Mouse (Mus musculus): ENCODE results near the gene Mrpl47. TPM values are rescaled to one million over a fixed set of nuclear protein-coding genes. Genes with fewer than 3 reads are reported as not detected.
"Not testable (repeated sequence)": the region's sequence is repeated elsewhere in the genome, so short reads cannot be mapped to it uniquely, and the experiment has no call there.

The Mrpl47 gene
- total and polyA plus RNA-seq, 3 experiments, result 32.5 to 56.2 (median 48.8) TPM

- Histone ChIP-seq H3K79me2 (replicated peaks; ENCODE audit: control insufficient read depth, extremely low read depth, insufficient read depth, poor library complexity, severe bottlenecking) (no peaks in the 10 kb centered on the region), H3K4me3 (replicated peaks in 1 of 3; ENCODE audit: low read depth in 2 of 3, low read length in 2 of 3, poor library complexity in 1 of 3) (no peak overlapping the region), H3K4me1 (ENCODE audit: control insufficient read depth in 1 of 2, insufficient read depth in 2 of 2) (no peaks in the 10 kb centered on the region), H3K9me3 (replicated peaks; ENCODE audit: low read length) (no peaks in the 10 kb centered on the region), H3K27me3 (replicated peaks) (no peaks in the 10 kb centered on the region), H3K9ac (ENCODE audit: insufficient read depth, low read depth) (no peak overlapping the region), H3K27ac (ENCODE audit: insufficient read depth, low read depth) (no peak overlapping the region), H3K4me2 (ENCODE audit: insufficient read depth, low read depth, poor library complexity, severe bottlenecking) (no peak overlapping the region), H3K36me3 (replicated peaks in 1 of 2; ENCODE audit: control insufficient read depth in 1 of 2, insufficient read depth in 1 of 2, low read length in 1 of 2) (peaks cover 30 to 60% of the 10 kb centered on the region in 2 experiments)
- in situ Hi-C loops (cut with MboI; ENCODE audit: low pct_ligation_motif_present, low pct_unique_long_range_greater_than_20kb, low sequenced_read_pairs) (no loop called here), dilution Hi-C loops (cut with MboI; ENCODE audit: extremely low pct_ligation_motif_present, extremely low pct_unique_long_range_greater_than_20kb, low sequenced_read_pairs) (no loop called here)
- TF ChIP-seq SMC3 (IDR thresholded peaks at IDR 0.05; ENCODE audit: low read depth, low read length) (no peak), USF1 (IDR thresholded peaks at IDR 0.05; ENCODE audit: low read depth, low read length) (no peak), E2F4 (IDR thresholded peaks at IDR 0.05; ENCODE audit: insufficient replicate concordance, low read depth, low read length) (no peak), UBTF (IDR thresholded peaks at IDR 0.05; ENCODE audit: low read depth, low read length) (no peak), TCF12 (IDR thresholded peaks at IDR 0.05; ENCODE audit: low read depth, low read length) (no peak), JUND (conservative IDR thresholded peaks at IDR 0.05; ENCODE audit: low read depth, low read length) (no peak)
- no peak for DNase-seq (ENCODE audit: extremely low read depth)
These were observed 17.0 kb upstream of the Mrpl47 start for GRCm38 (mm10) chr3:32754384-32754915.

GRCm38 (mm10) chr3:32749820-32750579, 12.6 kb upstream of the Mrpl47 start:
- H3K9ac ChIP-seq (ENCODE audit: insufficient read depth, low read depth), result no peak overlapping the region
- no peak overlapping the region for H3K27ac ChIP-seq (ENCODE audit: insufficient read depth, low read depth)
- no peaks in the 10 kb centered on the region for H3K4me1 ChIP-seq (ENCODE audit: control insufficient read depth in 1 of 2, insufficient read depth in 2 of 2)
- no peak overlapping the region for H3K4me2 ChIP-seq (ENCODE audit: insufficient read depth, low read depth, poor library complexity, severe bottlenecking)
- H3K27me3 ChIP-seq (replicated peaks), result no peaks in the 10 kb centered on the region
- in situ Hi-C loops (cut with MboI; ENCODE audit: low pct_ligation_motif_present, low pct_unique_long_range_greater_than_20kb, low sequenced_read_pairs) (no loop called here), dilution Hi-C loops (cut with MboI; ENCODE audit: extremely low pct_ligation_motif_present, extremely low pct_unique_long_range_greater_than_20kb, low sequenced_read_pairs) (no loop called here)
- no peaks in the 10 kb centered on the region for H3K9me3 ChIP-seq (replicated peaks; ENCODE audit: low read length)
- no peak overlapping the region for H3K4me3 ChIP-seq (replicated peaks in 1 of 3; ENCODE audit: low read depth in 2 of 3, low read length in 2 of 3, poor library complexity in 1 of 3)
- H3K79me2 ChIP-seq (replicated peaks; ENCODE audit: control insufficient read depth, extremely low read depth, insufficient read depth, poor library complexity, severe bottlenecking), result no peaks in the 10 kb centered on the region
- DNase-seq (ENCODE audit: extremely low read depth), result no peak
- TF ChIP-seq KAT2A (IDR thresholded peaks at IDR 0.05; ENCODE audit: insufficient replicate concordance, low read length) (no peak), ETS1 (conservative IDR thresholded peaks at IDR 0.05; ENCODE audit: low read depth, low read length) (no peak)
- peaks cover 55 to 94% of the 10 kb centered on the region in 2 experiments for H3K36me3 ChIP-seq (replicated peaks in 1 of 2; ENCODE audit: control insufficient read depth in 1 of 2, insufficient read depth in 1 of 2, low read length in 1 of 2)

GRCm38 (mm10) chr3:32748384-32748783, 11.0 kb upstream of the Mrpl47 start:
- Histone ChIP-seq H3K4me1 (ENCODE audit: control insufficient read depth in 1 of 2, insufficient read depth in 2 of 2) (no peaks in the 10 kb centered on the region), H3K36me3 (replicated peaks in 1 of 2; ENCODE audit: control insufficient read depth in 1 of 2, insufficient read depth in 1 of 2, low read length in 1 of 2) (peaks cover 60 to 95% of the 10 kb centered on the region in 2 experiments), H3K27me3 (replicated peaks) (no peaks in the 10 kb centered on the region), H3K4me3 (replicated peaks in 1 of 3; ENCODE audit: low read depth in 2 of 3, low read length in 2 of 3, poor library complexity in 1 of 3) (no peak overlapping the region), H3K9ac (ENCODE audit: insufficient read depth, low read depth) (no peak overlapping the region), H3K27ac (ENCODE audit: insufficient read depth, low read depth) (no peak overlapping the region), H3K79me2 (replicated peaks; ENCODE audit: control insufficient read depth, extremely low read depth, insufficient read depth, poor library complexity, severe bottlenecking) (no peaks in the 10 kb centered on the region), H3K9me3 (replicated peaks; ENCODE audit: low read length) (no peaks in the 10 kb centered on the region), H3K4me2 (ENCODE audit: insufficient read depth, low read depth, poor library complexity, severe bottlenecking) (no peak overlapping the region)
- dilution Hi-C loops (cut with MboI; ENCODE audit: extremely low pct_ligation_motif_present, extremely low pct_unique_long_range_greater_than_20kb, low sequenced_read_pairs) (no loop called here), in situ Hi-C loops (cut with MboI; ENCODE audit: low pct_ligation_motif_present, low pct_unique_long_range_greater_than_20kb, low sequenced_read_pairs) (no loop called here)
- no peak for DNase-seq (ENCODE audit: extremely low read depth)
- no peak for TF ChIP-seq MXI1 (IDR thresholded peaks at IDR 0.05; ENCODE audit: low read depth, low read length)
- no peak for TF ChIP-seq JUN (IDR thresholded peaks at IDR 0.05; ENCODE audit: insufficient read depth, low read depth, low read length)

- H3K27ac ChIP-seq (ENCODE audit: insufficient read depth, low read depth); H3K27me3 ChIP-seq (replicated peaks); H3K9ac ChIP-seq (ENCODE audit: insufficient read depth, low read depth); H3K4me2 ChIP-seq (ENCODE audit: insufficient read depth, low read depth, poor library complexity, severe bottlenecking); H3K9me3 ChIP-seq (replicated peaks; ENCODE audit: low read length); H3K79me2 ChIP-seq (replicated peaks; ENCODE audit: control insufficient read depth, extremely low read depth, insufficient read depth, poor library complexity, severe bottlenecking); H3K4me3 ChIP-seq (replicated peaks in 1 of 3; ENCODE audit: low read depth in 2 of 3, low read length in 2 of 3, poor library complexity in 1 of 3); DNase-seq (ENCODE audit: extremely low read depth); H3K4me1 ChIP-seq (ENCODE audit: control insufficient read depth in 1 of 2, insufficient read depth in 2 of 2); in situ Hi-C loops (cut with MboI; ENCODE audit: low pct_ligation_motif_present, low pct_unique_long_range_greater_than_20kb, low sequenced_read_pairs); dilution Hi-C loops (cut with MboI; ENCODE audit: extremely low pct_ligation_motif_present, extremely low pct_unique_long_range_greater_than_20kb, low sequenced_read_pairs): not testable (repeated sequence)
- peaks cover 42 to 93% of the 10 kb centered on the region in 2 experiments for H3K36me3 ChIP-seq (replicated peaks in 1 of 2; ENCODE audit: control insufficient read depth in 1 of 2, insufficient read depth in 1 of 2, low read length in 1 of 2)
These were observed 8.0 kb upstream of the Mrpl47 start for GRCm38 (mm10) chr3:32745426-32745825.

All from CH12.LX (cell line).